Mouse (Mus musculus): ENCODE data around the gene Nrf1.

DNA sequence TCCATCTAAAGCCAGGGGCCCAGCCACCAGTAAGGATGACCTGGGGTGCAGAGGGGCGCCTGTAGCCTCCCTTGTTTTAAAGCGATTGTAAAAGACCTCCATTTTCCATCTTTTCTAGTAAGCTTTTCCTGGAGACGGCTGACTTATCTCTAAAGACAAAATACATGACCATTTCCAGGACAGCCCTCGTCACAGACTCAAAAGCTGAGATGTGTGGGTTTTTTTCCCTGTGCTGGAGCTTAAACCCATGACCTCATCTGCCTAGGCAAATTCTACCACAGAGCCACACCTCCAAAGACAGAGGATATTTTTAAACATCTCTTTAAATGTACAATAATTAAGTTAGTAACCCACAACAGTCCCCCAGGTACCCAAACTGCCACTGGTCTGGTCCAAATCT lies 112.6 kb downstream of the Nrf1 start:
- no peak for TF ChIP-seq POLR2A (IDR thresholded peaks at IDR 0.05; ENCODE audit: extremely low read depth, insufficient read depth, low read length)
- no peak for TF ChIP-seq CTCF (IDR thresholded peaks at IDR 0.05; ENCODE audit: low read depth, low read length)
